Mouse (Mus musculus): ENCODE results near the gene 4430402I18Rik.

DNA sequence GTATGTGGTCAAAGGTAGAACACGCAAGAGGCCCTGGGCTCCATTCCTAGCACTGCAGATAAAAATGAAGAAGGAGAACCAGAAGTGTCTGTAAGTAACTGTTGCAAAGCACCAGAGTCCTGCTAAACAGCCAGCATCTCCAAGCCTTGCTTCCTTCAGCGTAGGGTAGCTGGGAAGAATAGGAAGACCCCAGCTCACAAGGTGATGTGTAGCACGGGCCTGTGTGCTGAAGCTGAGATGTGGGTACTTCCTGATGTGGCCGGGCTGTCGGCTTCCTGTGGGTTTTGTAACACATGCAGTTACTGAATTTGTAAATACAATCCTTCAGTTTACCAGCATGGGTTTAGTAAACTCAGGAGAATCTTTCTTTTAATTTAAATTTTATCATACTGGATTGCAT, 27.8 kb upstream of the 4430402I18Rik start:
- TF ChIP-seq CTCF (IDR thresholded peaks at IDR 0.05; ENCODE audit: low read depth, low read length) (no peak), POLR2A (IDR thresholded peaks at IDR 0.05; ENCODE audit: insufficient read depth, low read length) (no peak), EP300 (IDR thresholded peaks at IDR 0.05; ENCODE audit: insufficient read depth, low read depth, low read length) (no peak)

Measured in ES-Bruce4 (cell line).